ENCODE assay signal across 25 mouse cellular contexts in genomic region chr12:72938176-72938575, GRCm38 (mm10). TPM values are rescaled to one million over a fixed set of nuclear protein-coding genes. Genes with fewer than 3 reads are reported as not detected.
DNase-seq lines count a peak whose midpoint lies in the region; ATAC-seq lines count a peak whose summit lies in the region.
"Had no signal": no experiment of that assay in that cellular context is flagged by ENCODE, and none has a peak within 500 bp of the region (broad histone marks: within the 10 kb centered on the region; RNA-seq: fewer than 3 reads in every experiment).

No protein-coding gene starts in this region.

- no peak overlapping the region for H3K4me3 ChIP-seq in forebrain, embryonic 14.5 days (ENCODE audit: low read depth, low read length)
- H3K4me3 ChIP-seq in forebrain, embryonic 11.5 days (ENCODE audit: low read depth, low read length) = no peak overlapping the region
- H3K4me3 ChIP-seq: embryonic facial prominence, embryonic 15.5 days; erythroblast, embryonic 14.5 days; forebrain, embryonic 12.5 days; gastrocnemius, adult 2 months; heart, embryonic 13.5 days; hindbrain, embryonic 12.5 days had no signal

- no peaks in the 10 kb centered on the region; the same call in 1 of the 2 replicates for H3K4me1 ChIP-seq in forebrain, embryonic 14.5 days (ENCODE audit: control insufficient read depth, insufficient read depth, low read length)
- peaks cover 6% of the 10 kb centered on the region; the same call in 1 of the 2 replicates for H3K4me1 ChIP-seq in forebrain, embryonic 11.5 days (replicated peaks; ENCODE audit: control insufficient read depth, insufficient read depth, low read length)

- ATAC-seq in forebrain, embryonic 14.5 days = no peak
- ATAC-seq in forebrain, embryonic 11.5 days (replicated peaks; ENCODE audit: low FRiP score) = no peak
- ATAC-seq: CD4-positive, CD25-positive, alpha-beta regulatory T cell, adult 4 months; hindbrain, embryonic 16.5 days had no signal

- no peak overlapping the region for H3K4me2 ChIP-seq in forebrain, embryonic 14.5 days (ENCODE audit: low read length)
- no peak overlapping the region for H3K4me2 ChIP-seq in forebrain, embryonic 11.5 days (ENCODE audit: low read depth, low read length, severe bottlenecking)
- H3K4me2 ChIP-seq: embryonic facial prominence, embryonic 15.5 days; forebrain, embryonic 12.5 days; heart, embryonic 13.5 days; hindbrain, embryonic 12.5 days had no signal

- no peak overlapping the region for H3K27ac ChIP-seq in forebrain, embryonic 14.5 days (ENCODE audit: low read depth, low read length)
- H3K27ac ChIP-seq in forebrain, embryonic 11.5 days (ENCODE audit: low read depth, low read length) = no peak overlapping the region
- H3K27ac ChIP-seq: embryonic facial prominence, embryonic 15.5 days; forebrain, embryonic 12.5 days; gastrocnemius, adult 2 months; heart, embryonic 13.5 days; hindbrain, embryonic 12.5 days had no signal

- DNase-seq in cerebellum, postnatal 10 days = peak; percentile 31 to 47
- no peak for DNase-seq in cerebellum, adult 9-10 months
- peak; percentile 27 for DNase-seq in forebrain, embryonic 14.5 days (ENCODE audit: low spot score)
- DNase-seq in forebrain, embryonic 11.5 days (ENCODE audit: low spot score) = no peak
- DNase-seq in Muller cell, postnatal 12 days (ENCODE audit: inconsistent ontology term) = peak; percentile 78
- peak; percentile 93 for DNase-seq in retina, postnatal 1 day
- DNase-seq in yolk sac, embryonic 10.5 days (ENCODE audit: low spot score) = no peak
- DNase-seq: adrenal gland, postnatal 10 days; B cell, adult 2 months; cerebellum, adult 11-12 months; cerebellum, adult 9-11 months; gastrocnemius, adult 2 months; gastrocnemius, postnatal 25 days; heart, postnatal 36 days; kidney, adult 11 months had no signal

- H3K9me3 ChIP-seq in forebrain, embryonic 14.5 days (replicated peaks; ENCODE audit: control insufficient read depth, low read length) = no peaks in the 10 kb centered on the region
- H3K9me3 ChIP-seq in forebrain, embryonic 11.5 days (ENCODE audit: control insufficient read depth, low read length) = no peaks in the 10 kb centered on the region
- H3K9me3 ChIP-seq: embryonic facial prominence, embryonic 15.5 days; forebrain, embryonic 12.5 days; G1E; heart, embryonic 13.5 days; hindbrain, embryonic 12.5 days had no signal

- no peak overlapping the region for H3K9ac ChIP-seq in forebrain, embryonic 14.5 days (ENCODE audit: low read length)
- H3K9ac ChIP-seq in forebrain, embryonic 11.5 days (ENCODE audit: low read length) = no peak overlapping the region
- H3K9ac ChIP-seq: embryonic facial prominence, embryonic 15.5 days; forebrain, embryonic 12.5 days; heart, embryonic 13.5 days; hindbrain, embryonic 12.5 days had no signal

- H3K36me3 ChIP-seq in forebrain, embryonic 14.5 days (ENCODE audit: control insufficient read depth, insufficient read depth, low read length) = no peaks in the 10 kb centered on the region
- H3K36me3 ChIP-seq in forebrain, embryonic 11.5 days (ENCODE audit: control insufficient read depth, insufficient read depth, low read length) = no peaks in the 10 kb centered on the region
- H3K36me3 ChIP-seq: embryonic facial prominence, embryonic 15.5 days; forebrain, embryonic 12.5 days; G1E; heart, embryonic 13.5 days; hindbrain, embryonic 12.5 days had no signal

- WGBS in forebrain, embryonic 14.5 days = 2% methylated on average over 13 of the region's 13 CpGs
- WGBS in forebrain, embryonic 11.5 days = 5% methylated on average over 11 of the region's 13 CpGs

- H3K27me3 ChIP-seq in forebrain, embryonic 14.5 days (replicated peaks; ENCODE audit: control insufficient read depth, insufficient read depth, low read length) = peaks cover 82% of the 10 kb centered on the region
- H3K27me3 ChIP-seq in forebrain, embryonic 11.5 days (ENCODE audit: control insufficient read depth, insufficient read depth, low read length) = peaks cover 74% of the 10 kb centered on the region

RNA-seq across cellular contexts. Expression of gene Six6, which starts 1.5 kb away (rescaled TPM):
- 1.5 and 1.9 TPM in 2 replicates for polyA plus RNA-seq in forebrain, embryonic 14.5 days (2014; fragmentation: Nextera tagmentation; extraction: Ambion mirVana)
- 0.19 TPM in 1 of 2 replicates, not detected in the other for polyA plus RNA-seq in forebrain, embryonic 11.5 days (2014; fragmentation: Nextera tagmentation; extraction: Ambion mirVana)
- polyA plus RNA-seq: CD4-positive, CD25-positive, alpha-beta regulatory T cell, adult 4 months; erythroblast, embryonic 14.5 days; G1E; heart, embryonic 13.5 days; heart, postnatal 0 days; hindbrain, embryonic 12.5 days; hindbrain, embryonic 16.5 days; intestine, embryonic 14.5 days had no signal

RNA-seq across cellular contexts. Expression of gene 4930447C04Rik, which starts 2.4 kb away (rescaled TPM):
- 1.3 and 1.5 TPM in 2 replicates for polyA plus RNA-seq in forebrain, embryonic 14.5 days (2014; fragmentation: Nextera tagmentation; extraction: Ambion mirVana)
- polyA plus RNA-seq in forebrain, embryonic 11.5 days (2014; fragmentation: Nextera tagmentation; extraction: Ambion mirVana) = 2.1 and 2.9 TPM in 2 replicates
- polyA plus RNA-seq: erythroblast, embryonic 14.5 days; G1E had no signal

Comparison
In these comparisons a context has a peak if more than half of its experiments do, and no peak if none do; other contexts are left out.
1. DNase-seq: peak in cerebellum, postnatal 10 days (2 of 2), forebrain, embryonic 14.5 days (single experiment), Muller cell, postnatal 12 days (single experiment) and retina, postnatal 1 day (single experiment); none in cerebellum, adult 9-10 months (single experiment), forebrain, embryonic 11.5 days (single experiment) and yolk sac, embryonic 10.5 days (single experiment).